Mouse (Mus musculus): ENCODE measurements around the gene Prpf6.

Prpf6 gene

DNA sequence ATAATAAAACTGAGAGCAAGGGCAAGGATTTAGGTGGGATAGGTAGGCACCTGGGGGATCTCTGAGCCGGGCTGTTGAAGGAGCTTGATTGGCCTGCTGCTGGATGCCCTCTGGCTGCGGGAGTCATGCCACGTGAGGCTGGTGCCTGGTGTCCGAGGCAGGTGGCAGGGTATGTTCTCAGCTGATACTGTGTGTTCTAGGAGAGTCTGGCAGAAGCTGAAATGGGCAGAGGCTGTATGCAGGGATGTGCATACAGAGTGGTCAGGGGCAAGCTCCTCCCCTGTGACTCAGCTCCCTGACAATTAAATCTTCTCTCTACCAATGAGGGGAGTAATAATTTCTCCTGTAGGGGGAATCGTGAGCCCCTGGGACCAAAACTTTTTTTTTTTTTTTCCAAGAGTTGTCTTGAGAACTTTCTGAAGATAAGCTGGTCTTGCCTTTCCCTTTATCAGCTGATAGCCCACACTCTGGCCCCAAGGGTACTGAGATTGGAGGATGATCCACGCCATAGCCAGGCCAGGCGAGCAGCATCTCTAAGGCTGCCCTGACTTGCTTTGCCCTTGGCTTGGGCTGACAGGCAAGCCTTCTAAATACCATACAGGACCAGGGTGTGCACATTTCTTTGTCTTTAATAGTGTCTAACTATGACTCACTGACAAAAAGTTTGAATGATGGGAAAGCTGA lies 5.9 kb downstream of the Prpf6 start:
- DNase-seq (ENCODE audit: low spot score), result no peak

DNA sequence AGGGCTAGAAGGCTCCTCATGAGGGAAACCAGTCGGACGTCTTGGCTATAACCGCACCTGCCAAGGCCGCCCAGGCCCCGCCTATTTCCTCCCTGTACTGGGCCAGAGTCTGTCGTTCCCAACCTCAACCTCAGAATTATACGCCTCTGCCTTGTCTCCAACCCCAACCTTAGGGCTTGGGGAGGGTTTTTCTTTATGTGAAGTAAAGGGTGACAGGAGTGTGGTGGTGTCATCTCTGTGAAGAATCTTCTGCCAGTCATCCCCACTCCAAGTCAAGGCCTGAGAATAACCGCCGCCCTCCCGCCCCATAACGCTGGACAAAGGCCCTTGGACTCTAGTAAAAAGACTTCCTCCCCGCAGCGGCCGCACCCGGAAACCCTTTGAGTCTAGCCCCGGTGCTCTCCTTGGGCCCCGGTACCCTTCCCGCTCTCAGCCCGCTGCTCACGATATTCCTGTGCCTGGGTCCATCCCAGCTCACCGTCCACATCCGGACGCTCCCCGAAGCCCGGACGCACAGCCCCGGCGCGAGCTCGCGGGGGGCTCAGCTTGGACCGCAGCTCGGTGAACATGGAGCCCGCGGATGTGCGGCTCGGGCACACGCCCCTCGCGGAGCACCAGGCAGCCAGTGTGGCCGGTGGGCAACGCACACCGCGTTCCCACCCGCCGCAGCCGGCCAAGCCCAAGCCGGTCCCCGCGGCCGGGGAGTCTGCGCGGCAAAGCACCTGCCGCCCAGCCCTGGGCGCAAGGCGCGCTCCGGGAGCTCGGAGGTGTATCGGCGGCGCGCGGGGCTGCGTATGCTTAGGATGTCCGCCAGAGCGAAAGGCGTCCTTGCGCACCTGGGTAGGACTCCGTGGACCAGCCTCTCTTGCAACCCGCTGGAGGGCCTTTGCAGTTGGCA lies 7.0 kb downstream of the Prpf6 start, which contains the start of gene Samd10:
Gene Samd10, minus strand, starts transcription at position 759 of the 898 bp plus-strand sequence.
- peak; percentile 83 for DNase-seq (ENCODE audit: low spot score)

DNA sequence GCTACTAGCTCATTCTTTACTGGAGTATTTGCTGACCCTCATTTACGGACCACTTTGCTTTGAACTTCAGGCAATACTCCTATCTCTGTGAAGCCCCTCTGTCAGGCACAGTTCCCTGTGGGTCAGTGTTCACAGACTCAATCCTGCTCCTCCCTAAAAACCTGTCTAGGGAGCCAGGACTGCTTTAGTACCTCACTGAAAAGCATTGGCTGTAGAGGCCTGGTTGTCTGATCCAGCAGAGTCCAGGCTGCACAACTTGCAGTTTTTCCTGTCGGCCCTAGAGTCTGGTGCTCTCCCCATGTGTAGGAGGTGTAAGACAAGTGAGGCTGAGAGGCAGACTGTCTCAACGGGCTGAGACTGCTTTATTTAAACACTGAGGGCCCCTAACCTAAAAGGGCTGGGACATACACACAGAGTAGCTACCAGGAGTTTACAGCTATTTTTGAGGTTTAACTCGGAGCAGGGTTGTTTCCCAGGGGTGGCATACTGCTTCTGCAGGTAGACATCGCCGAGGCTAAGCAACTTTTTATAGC lies 8.6 kb downstream of the Prpf6 start:
- no peak for DNase-seq (ENCODE audit: low spot score)

DNA sequence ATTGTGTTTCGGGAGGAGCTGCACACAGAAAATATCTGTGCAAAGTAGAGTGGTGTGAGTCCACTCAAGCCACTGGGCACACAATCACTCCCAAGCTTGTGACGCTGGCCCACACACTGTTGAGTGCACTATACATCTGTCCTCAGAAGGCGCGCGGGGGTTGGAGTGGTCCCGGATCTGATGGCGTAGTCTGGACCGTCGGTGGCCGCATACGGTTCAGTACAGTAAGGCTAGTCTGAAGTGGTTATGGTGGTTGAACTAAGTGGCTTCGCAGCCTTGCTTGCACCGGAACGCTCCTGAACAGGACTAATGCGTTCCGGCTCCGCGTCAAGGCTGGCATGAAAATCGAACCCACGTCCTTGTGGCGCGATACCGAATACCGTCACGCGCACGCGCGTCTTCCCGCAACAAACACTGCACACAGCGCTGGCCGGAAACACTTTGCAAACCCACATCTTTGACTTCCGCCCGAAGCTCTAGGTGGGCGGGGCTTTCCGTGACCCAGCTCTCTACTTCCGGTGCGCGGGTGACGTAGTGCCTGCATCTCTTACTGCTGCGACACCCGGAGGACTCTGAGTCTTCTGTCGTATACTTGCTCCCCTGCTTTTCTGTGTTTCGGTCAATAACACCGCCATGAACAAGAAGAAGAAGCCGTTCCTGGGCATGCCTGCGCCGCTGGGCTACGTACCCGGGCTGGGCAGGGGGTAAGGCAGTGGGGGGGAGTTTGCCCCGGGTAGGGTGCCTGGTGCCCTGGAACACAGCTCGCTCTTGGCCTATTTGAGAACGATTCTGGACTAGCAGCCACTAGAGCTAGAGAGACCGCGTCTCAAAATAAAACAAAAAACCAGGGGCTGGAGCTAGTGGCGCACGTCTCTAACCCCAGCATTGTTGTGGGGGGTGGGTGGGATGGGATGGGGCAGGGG lies 9.4 kb downstream of the Prpf6 start:
- DNase-seq (ENCODE audit: low spot score), result peak; percentile 99

DNA sequence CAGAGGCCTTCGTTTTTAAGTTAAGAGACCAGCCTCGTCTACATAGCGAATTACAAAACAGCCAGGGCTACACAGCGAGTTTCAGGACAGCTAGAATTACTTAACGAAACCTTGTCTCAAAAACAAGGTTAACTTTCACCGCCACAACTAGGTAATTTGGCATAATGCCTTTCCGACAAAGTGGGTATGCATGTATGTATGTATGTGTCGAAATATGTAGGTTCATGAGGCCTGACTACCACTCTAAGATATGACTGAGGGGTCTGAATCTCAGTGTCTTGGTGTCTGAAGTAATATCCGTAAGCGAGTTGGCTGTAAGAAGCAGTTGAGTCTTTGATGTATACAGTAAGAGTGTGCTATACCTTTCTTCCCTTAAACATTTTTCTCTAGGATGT lies 10.1 kb downstream of the Prpf6 start:
- DNase-seq (ENCODE audit: low spot score), result no peak

DNA sequence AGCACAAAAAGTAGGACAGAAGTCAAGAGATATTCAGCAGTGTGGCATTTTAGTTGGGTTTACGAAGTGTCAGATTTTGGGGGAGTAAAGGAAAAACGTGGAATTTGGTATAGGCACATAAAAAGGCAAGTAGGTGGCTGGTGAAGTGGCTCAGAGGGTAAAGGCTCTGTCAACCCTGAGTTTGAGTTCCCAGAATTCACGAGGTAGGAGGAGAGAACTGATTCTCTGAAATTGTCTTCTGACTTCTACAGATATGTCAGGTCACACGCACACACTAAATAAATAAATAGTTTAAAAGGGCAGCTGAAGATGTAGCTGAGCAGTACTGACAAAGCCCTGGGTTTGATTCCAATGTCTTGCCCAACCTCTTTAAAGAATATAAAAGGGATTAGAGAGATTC lies 10.7 kb downstream of the Prpf6 start:
- no peak for DNase-seq (ENCODE audit: low spot score)

DNA sequence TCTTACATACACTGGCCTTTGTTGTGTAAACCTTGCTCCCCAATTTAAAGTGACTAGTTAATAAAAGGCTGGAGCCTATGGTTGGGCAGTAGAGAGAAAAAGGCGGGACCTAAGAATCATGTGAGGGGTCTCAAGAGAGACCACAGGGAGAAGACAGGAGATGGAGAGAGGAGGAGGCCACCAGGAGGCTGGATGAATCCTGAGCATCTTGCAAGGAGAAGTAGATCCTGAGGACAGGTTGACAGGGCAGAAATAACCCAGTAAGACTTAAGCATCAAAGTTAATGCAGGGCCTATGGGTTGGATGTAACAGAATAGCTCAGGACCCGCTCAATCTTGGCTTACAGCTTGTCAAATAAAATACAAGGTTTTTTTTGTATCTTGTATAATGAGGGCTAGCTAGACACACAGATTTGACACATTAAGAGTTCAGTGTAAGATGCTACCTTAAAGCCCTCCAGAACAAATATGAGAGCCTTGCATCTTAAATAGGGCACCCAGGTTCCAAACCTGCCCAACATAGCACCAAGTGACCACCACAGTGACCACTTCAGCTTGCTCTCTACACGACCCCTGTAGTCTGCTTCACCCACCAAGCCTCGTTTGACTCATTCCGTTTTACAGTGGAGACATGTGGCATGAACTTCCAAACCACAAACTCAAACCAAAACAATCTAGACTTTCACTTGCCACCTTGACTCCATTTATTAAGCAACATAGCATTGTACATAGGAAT lies 27.3 kb downstream of the Prpf6 start:
- DNase-seq (ENCODE audit: low spot score), result no peak

DNA sequence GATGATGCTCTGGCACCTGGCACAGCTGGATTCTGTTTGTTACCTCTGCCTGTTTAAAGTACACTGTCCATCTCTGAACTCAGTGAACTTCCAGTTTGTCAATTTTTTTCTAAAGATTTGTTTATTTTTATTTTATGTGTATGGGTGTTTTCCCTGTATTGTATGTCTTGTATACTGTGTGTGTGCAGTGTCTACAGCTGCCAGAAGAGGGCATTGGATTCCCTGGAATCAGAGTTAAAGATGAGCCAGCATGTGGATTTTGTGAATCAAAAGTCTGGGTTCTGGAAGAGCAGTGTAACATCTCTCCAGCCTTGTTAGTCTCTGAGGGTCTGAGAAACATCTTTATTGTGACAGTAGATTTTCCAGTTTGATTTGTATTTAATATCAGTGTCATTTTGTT lies 31.7 kb downstream of the Prpf6 start:
- DNase-seq (ENCODE audit: low spot score), result peak; percentile 22

DNA sequence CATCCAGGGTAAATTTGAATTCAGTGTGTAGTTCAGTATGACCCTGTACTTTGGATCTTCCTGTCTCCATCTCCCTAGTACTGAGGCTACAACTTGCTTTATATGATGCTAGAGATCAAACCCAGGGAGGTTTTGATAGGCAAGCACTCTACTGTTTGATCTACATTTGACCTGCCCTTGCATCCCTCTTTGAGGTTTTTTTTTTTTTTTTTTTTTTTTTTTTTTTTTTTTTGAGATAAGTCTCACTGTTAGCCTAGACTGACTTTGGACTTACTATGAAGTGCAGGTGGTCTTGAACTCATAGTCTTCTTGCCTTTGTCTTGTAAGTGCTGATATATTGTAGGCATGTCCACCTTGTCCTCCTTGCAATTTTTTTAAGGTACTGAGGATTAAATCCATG lies 36.8 kb downstream of the Prpf6 start:
- DNase-seq (ENCODE audit: low spot score), result no peak

DNA sequence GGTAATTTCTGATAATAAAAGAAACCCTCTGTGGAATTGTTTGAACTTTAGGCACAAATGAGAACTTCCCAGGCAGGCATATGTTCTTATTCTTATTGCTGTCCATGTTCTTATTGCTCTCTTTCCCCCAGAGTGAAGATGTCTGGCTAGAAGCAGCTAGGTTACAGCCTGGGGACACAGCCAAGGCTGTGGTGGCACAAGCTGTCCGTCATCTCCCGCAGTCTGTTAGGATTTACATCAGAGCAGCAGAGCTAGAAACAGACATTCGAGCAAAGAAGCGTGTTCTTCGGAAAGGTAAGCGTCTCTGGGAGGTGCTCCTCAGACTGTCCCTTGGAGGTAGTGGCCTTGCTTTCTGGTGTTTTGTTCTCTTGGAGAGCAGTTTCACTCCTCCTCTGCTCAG lies 41.0 kb downstream of the Prpf6 start:
- no peak for DNase-seq (ENCODE audit: low spot score)

DNA sequence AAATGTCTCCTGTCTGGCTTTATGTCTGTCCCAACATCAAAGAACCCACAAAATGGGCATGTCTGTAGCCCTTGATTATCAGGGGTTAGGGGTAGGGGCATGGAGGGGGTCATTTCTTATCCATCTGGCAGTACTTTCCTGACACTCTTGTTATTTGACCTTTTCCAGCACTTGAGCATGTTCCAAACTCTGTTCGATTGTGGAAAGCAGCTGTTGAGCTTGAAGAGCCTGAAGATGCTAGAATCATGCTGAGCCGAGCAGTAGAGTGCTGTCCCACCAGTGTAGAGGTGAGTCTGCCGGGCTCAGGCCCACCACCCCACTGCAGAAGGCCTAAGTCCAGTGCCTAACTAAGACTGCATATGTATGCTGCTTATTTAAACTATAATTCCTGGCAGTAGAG lies 44.2 kb downstream of the Prpf6 start:
- DNase-seq (ENCODE audit: low spot score), result no peak

DNA sequence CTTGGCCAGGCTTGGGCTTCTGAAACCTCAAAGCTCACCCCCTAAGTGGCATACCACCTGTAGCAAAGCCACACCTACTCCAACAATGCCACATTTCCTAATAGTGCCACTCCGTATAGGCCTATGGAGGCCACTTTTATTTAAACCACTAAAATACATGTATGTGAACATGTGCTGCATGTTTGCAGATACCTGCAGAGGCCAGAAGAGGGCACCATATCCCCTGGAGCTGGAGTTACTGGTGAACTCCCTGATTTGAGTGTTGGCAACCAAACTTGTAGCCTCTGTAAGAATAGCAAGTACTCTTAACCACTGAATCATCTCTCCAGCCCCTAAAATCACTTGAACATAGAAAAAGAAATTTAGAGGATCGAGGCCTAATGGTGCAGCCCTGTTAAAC lies 52.7 kb downstream of the Prpf6 start:
- DNase-seq (ENCODE audit: low spot score), result peak; percentile 57

DNA sequence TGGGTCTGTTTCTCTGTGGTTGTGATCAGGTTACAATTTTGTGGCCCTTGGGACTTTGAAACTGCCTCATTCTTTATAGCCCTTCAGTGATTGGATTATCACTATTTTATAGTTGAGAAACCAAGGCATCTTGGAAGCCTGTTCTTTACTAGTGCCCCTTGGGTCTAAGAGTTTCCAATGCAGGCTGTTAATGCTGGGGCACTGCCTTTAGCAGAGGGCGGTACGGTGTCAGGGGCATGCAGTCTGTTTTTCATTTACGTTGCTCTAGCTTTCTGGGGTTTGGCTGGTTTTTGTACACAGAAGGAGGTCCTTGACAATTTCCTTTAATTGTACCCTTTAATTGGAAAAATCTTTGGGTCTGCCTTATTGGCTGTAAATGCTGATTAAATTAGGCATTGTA lies 54.0 kb downstream of the Prpf6 start:
- DNase-seq (ENCODE audit: low spot score), result no peak

DNA sequence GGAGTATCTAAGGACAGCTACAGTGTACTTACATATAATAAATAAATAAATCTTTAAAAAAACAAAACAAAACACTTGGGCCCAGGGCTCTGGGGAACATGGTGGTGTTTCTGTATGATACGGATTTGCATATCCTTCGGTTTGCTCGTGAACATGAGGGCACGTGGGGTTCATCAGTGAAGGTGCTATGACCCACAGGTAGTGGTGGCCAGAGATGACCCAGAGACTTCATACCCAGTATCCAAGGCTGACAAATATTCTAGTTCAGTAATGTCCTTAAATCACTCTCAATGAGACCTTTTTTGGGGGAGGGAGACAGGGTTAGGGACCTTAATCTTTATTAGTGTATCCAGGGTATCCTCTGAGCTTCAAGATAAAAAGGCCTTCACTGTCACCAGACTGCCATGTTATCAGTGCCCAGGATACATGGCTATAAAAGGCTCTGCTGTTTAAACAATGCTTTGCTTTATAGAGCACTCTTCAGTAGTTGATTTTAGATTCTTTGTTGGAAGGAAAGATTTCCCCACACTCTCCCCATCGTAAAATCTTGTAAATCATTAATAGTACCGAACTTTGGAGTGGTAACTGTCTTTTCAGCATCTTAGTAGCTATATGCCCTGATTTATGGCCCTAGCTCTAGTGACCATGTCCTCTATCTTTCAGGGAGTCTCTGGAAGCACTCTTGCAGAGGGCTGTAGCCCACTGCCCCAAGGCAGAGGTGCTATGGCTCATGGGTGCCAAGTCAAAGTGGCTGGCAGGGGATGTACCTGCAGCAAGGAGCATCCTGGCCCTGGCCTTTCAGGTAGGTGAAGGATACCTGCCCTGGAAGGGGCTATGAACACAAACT lies 55.2 kb downstream of the Prpf6 start:
- DNase-seq (ENCODE audit: low spot score), result no peak

DNA sequence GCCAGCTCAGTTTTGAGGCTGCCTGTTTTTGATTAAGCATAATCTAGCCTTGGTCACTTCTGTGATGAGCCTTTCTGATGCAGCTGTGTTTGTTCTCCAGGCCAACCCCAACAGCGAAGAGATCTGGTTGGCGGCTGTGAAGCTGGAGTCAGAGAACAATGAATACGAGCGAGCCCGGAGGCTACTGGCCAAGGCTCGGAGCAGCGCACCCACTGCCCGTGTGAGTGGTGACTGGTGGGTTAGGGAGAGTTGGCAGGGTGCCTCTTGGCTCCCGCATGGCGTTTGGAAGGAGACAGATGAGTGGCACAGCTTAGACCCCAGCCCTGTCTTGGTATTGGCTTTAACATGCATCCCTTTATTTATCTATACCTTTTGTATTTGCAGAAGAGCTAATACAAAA lies 57.3 kb downstream of the Prpf6 start:
- DNase-seq (ENCODE audit: low spot score), result no peak

DNA sequence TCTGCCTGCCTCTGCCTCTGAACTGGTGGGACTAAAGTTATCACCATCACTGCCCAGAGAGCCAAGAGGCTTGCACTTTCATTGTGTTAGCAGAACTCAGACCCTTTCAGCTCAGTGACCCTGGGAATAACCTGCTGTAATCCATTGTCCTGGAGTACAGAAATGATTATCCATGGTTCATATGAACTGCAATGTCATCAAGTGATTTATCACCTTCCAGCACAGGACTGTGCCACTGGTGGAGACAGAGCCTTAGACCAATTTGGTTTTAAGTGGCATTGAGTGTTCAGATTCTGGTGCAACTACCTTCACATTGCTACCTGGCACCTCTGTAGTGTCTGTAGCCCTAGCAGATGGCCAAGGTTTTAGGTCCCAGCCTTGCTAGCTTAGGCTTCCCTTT lies 61.4 kb downstream of the Prpf6 start:
- no peak for DNase-seq (ENCODE audit: low spot score)

DNA sequence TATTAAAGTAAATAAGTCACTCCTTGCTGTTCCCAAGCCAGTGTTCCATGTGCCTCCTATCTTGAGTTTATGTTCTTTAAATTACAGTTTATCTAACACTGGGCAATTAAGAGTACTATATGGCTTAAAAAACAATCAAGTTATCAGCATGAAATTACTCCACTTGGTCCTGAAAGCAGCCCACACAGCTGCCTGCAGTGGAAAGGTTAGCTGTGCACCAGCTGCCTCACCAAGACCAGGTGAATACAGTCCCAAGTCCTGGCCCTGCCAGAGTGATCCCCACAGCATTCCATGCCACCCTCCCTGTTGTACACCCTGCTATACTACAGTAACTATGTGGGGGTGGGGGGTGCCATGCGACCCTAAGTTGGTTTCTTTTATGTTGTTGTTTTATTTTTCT lies 61.9 kb downstream of the Prpf6 start:
- DNase-seq (ENCODE audit: low spot score), result no peak

DNA sequence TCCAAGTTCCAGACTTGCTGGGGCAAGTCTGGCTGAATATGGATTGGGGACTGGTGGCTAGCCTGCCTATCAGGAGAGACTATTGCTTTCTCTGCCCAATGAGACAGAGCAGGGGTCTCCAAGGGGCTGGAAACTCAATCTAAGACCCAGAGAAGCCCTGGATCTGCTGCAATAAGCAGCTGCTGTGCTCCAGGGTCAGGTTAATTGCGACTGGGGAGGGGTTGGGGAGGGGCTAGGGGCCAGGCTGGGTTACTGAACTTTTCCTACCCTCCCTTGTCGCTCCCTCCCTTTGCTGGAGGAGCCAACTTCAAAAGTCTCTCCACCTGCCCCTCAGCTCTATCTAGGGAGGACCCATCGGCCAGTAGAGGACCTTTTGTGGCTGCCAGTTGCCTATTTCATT lies 65.1 kb downstream of the Prpf6 start, which contains the start of gene Gm29797:
Gene Gm29797, plus strand, starts transcription at position 301 of the 400 bp plus-strand sequence.
- DNase-seq (ENCODE audit: low spot score), result no peak

DNA sequence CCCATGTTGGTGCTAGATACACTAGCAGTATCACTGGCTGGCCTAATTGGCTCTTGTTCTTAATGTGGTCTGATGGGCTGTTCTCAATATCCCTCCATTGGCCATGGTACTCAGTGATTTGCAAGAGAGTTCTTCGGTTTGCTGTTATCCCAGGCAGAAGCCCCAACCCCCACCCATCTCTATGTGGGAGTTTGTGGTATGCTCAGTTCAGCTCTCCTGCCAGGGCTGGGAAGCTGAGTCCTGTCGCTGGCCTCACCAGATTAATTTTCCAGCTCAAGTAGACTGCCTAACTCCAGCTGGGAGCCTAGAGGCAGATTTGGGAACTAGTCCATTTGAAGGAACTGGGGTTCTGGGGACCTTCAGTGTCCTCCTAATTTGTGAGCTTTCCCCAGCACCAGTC lies 65.8 kb downstream of the Prpf6 start:
- DNase-seq (ENCODE audit: low spot score), result no peak

DNA sequence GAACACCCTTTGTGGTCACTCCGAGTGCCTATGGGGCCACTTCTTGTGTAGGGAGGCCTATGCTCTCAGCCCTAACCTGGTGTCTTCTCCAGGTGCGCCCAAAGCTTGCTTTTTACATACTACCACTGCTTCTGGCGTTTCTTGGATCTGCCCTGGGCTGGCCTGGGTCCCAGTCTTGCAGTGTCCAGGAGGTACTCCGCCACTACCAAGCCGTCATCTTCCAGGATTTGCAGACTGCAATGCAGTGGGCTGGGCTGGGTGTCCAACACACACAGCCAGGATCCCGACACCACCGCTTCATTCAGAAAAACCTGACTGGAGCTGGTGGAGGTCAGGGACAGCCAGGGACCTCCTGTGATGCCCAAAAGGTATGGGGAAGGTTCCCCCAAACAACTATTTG lies 66.9 kb downstream of the Prpf6 start:
- no peak for DNase-seq (ENCODE audit: low spot score)
